Mouse (Mus musculus) cerebellum, adult 2 months (tissue): ENCODE data around the gene Cebpzos.

ENCODE experiments used
- CTCF ChIP-seq: fragments of 200-500 bp; IDR thresholded peaks from 2 replicates; pipeline ENCODE4 v1.5.1; 2011; ENCODE audit warnings: low read depth, mild to moderate bottlenecking, control low read depth, low read length, moderate library complexity, borderline replicate concordance; ENCODE audit not compliant: insufficient read depth
- POLR2A ChIP-seq: fragments of 200-500 bp; IDR thresholded peaks from 2 replicates; pipeline ENCODE4 v1.6.1; 2011; ENCODE audit warnings: low read length, control low read depth, borderline replicate concordance; ENCODE audit not compliant: insufficient read depth

DNA sequence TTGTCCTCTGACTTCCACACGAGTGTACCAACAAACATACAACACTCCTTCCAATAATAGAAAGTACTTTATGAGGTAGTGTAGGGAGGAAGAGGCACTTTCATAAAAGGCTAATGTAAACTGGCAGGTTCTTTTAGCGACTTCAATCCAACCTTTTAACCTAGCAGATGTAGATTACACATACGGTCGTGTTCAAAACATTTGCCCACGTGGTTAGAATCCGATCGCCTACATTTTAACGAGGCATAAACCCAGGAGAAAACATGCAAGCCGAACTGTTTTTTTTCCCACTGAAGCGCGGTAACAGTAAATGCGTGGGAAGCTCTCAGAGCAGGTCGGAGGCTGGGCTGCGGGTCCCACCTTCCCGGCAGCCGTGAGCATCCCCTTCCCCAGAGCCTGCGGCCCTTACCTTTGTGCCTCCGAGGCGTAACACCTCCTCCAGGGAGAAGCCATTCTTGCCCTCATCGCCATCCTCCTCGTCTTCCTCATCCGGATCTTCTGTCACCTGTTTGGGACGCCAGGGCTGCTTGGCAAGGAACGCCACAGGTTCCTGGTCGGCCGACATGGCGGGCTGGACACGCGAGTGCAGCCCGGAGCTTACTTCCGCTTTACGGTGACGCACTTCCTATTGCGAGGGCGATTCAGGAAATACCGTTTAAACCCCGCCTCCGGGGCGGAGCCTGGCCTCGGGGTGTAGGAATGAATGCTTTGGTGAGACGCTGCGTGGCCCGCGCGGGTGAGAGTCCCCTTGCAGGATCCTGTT is 20.3 kb downstream of the Cebpzos start, which contains the start of the genes Cebpz and Ndufaf7:
- TF ChIP-seq CTCF (no peak), POLR2A (peak; percentile 88)
